Mouse (Mus musculus): ENCODE measurements around the gene Gpc5.

GRCm38 (mm10) chr14:115044016-115044415 is 48.0 kb upstream of the Gpc5 start:
- no peak for TF ChIP-seq EP300 (IDR thresholded peaks at IDR 0.05; ENCODE audit: low read depth)
- TF ChIP-seq CTCF (IDR thresholded peaks at IDR 0.05; ENCODE audit: low read depth) = no peak
